Mouse (Mus musculus) frontal cortex, postnatal 14 days (tissue): Measurements from ENCODE around the gene Gstm7.

ENCODE experiments used
- DNase-seq, 2 experiments: peaks; one replicate each; pipeline ENCODE4 v3.0.0; 2022; ENCODE audit warnings: low spot score in 2 of 2

Gene Gstm7

GRCm38 (mm10) chr3:107877005-107877404, 54.6 kb downstream of the Gstm7 start, which contains the start of gene Eps8l3:
Gene Eps8l3, plus strand, starts transcription at chr3:107877229.
- DNase-seq: no peak
